Mouse (Mus musculus) forebrain, embryonic 11.5 days (tissue): ENCODE results near the gene Olfr975. TPM values are rescaled to one million over a fixed set of nuclear protein-coding genes. Genes with fewer than 3 reads are reported as not detected.
"Not testable (repeated sequence)": the region's sequence is repeated elsewhere in the genome, so short reads cannot be mapped to it uniquely, and the experiment has no call there.

Experiments used
- ATAC-seq: fragments of 200-750 bp; cut with Nextera tagmentation; replicated peaks from 2 replicates; pipeline ENCODE4 v1.8.0; 2017; ENCODE audit warnings: moderate TSS enrichment; ENCODE audit not compliant: low FRiP score
- DNase-seq: peaks from one replicate; pipeline ENCODE4 v3.0.0-alpha.2; 2017; ENCODE audit warnings: low spot score
- H3K27ac ChIP-seq: fragments of 300-500 bp; sonication (generic); 2 replicates; pipeline ENCODE4 v1.5.1; 2014; ENCODE audit warnings: low read depth, low read length
- H3K27me3 ChIP-seq: fragments of 300-500 bp; sonication (generic); 2 replicates; pipeline ENCODE4 v1.6.1; 2014; ENCODE audit warnings: mild to moderate bottlenecking, low read length, mixed read lengths; ENCODE audit not compliant: control insufficient read depth, insufficient read depth
- H3K36me3 ChIP-seq: fragments of 300-500 bp; sonication (generic); 2 replicates; pipeline ENCODE4 v1.6.1; 2014; ENCODE audit warnings: mild to moderate bottlenecking, low read length, moderate library complexity, mixed read lengths; ENCODE audit not compliant: control insufficient read depth, insufficient read depth
- H3K4me1 ChIP-seq: fragments of 300-500 bp; sonication (generic); replicated peaks from 2 replicates; pipeline ENCODE4 v1.6.1; 2014; ENCODE audit warnings: low read length, mixed read lengths; ENCODE audit not compliant: control insufficient read depth, insufficient read depth
- H3K4me2 ChIP-seq: fragments of 300-500 bp; sonication (generic); 2 replicates; pipeline ENCODE4 v1.6.1; 2014; ENCODE audit warnings: low read depth, mild to moderate bottlenecking, low read length, moderate library complexity, mixed read lengths; ENCODE audit not compliant: severe bottlenecking
- H3K4me3 ChIP-seq: fragments of 300-500 bp; sonication (generic); 2 replicates; pipeline ENCODE4 v1.5.1; 2014; ENCODE audit warnings: low read depth, low read length
- H3K9ac ChIP-seq: fragments of 300-500 bp; sonication (generic); 2 replicates; pipeline ENCODE4 v1.6.1; 2014; ENCODE audit warnings: low read length
- H3K9me3 ChIP-seq: fragments of 300-500 bp; sonication (generic); 2 replicates; pipeline ENCODE4 v1.6.1; 2016; ENCODE audit warnings: low read length, mixed read lengths; ENCODE audit not compliant: control insufficient read depth
- WGBS: fragments of 180-500 bp; shearing (Covaris S2); extraction: QIAGEN DNeasy Blood & Tissue Kit; methylation state at CpG from one replicate; pipeline ENCODE4 v1.1.7; 2014; 5-methylcytosine and 5-hydroxymethylcytosine counted together
- polyA plus RNA-seq: library from polyadenylated mRNA; unstranded; fragments of >200 nt; fragmentation: Nextera tagmentation; extraction: Ambion mirVana; gene quantifications from 2 replicates; pipeline ENCODE4 v1.2.1, GENCODE M21; 2014

The Olfr975 gene
- not detected in 2 replicates for polyA plus RNA-seq

GRCm38 (mm10) chr9:39951946-39952345, at the start of gene Olfr975:
Olfr975 (minus strand) TSS chr9:39952046.
- no peaks in the 10 kb centered on the region for H3K4me1 ChIP-seq
- H3K4me2 ChIP-seq, result no peak within 1 kb of the TSS
- no peak within 1 kb of the TSS for H3K4me3 ChIP-seq
- no peak within 1 kb of the TSS for H3K9ac ChIP-seq
- WGBS, result 69% methylated on average over 1 of the region's 1 CpGs
- no peaks in the 10 kb centered on the region for H3K9me3 ChIP-seq
- H3K27me3 ChIP-seq, result no peaks in the 10 kb centered on the region
- no peak within 1 kb of the TSS for H3K27ac ChIP-seq
- DNase-seq, result no peak
- ATAC-seq, result no peak
- H3K36me3 ChIP-seq, result no peaks in the 10 kb centered on the region

DNA sequence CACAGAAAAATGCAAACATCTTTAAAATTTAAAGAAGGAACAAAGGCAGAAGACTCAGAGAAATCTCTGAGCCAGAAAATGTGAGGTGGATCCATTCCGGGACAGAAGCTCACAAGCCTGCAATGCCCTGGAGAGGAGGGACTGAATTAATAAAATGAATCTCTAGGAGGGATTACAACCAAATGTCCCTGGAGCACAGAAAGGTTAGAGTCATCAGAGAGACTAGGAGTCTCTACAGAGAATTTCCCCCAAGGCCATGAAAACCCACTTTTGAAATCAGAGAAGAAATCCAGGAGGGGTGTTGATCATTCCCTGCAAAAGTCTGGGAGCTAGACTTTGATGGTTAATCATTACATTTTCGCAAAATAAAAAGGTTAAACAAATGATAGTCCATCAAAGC, 40.0 kb upstream of the Olfr975 start, which contains the start of gene Olfr978:
TSS of gene Olfr978 (plus strand) at position 301 of the 400 bp plus-strand sequence.
- 80% methylated on average over 2 of the region's 2 CpGs for WGBS
- Histone ChIP-seq H3K9me3 (no peaks in the 10 kb centered on the region), H3K9ac (no peak within 1 kb of the TSS), H3K4me3 (no peak within 1 kb of the TSS), H3K4me2 (no peak within 1 kb of the TSS), H3K4me1 (no peaks in the 10 kb centered on the region), H3K27me3 (no peaks in the 10 kb centered on the region), H3K27ac (no peak within 1 kb of the TSS), H3K36me3 (no peaks in the 10 kb centered on the region)
- ATAC-seq (no peak), DNase-seq (no peak)

GRCm38 (mm10) chr9:39976581-39977145, 24.8 kb upstream of the Olfr975 start:
- not testable (repeated sequence) for H3K9me3 ChIP-seq, H3K4me1 ChIP-seq, H3K27me3 ChIP-seq, H3K4me3 ChIP-seq, ATAC-seq, H3K4me2 ChIP-seq, DNase-seq, H3K36me3 ChIP-seq, H3K9ac ChIP-seq, H3K27ac ChIP-seq
- WGBS, result 94% methylated on average over 1 of the region's 1 CpGs

GRCm38 (mm10) chr9:39961033-39961432, 9.2 kb upstream of the Olfr975 start, which contains the start of gene Olfr976:
Olfr976 (minus strand) TSS chr9:39961133.
- not testable (repeated sequence) for H3K27ac ChIP-seq, ATAC-seq
- 85% methylated on average over 5 of the region's 9 CpGs for WGBS

GRCm38 (mm10) chr9:39937201-39937600, 14.6 kb downstream of the Olfr975 start, which contains the start of gene Olfr974:
Olfr974 (plus strand) TSS chr9:39937501.
- no peak for DNase-seq
- H3K4me2 ChIP-seq, result no peak within 1 kb of the TSS
- H3K9ac ChIP-seq, result no peak within 1 kb of the TSS
- ATAC-seq, result no peak
- no peak within 1 kb of the TSS for H3K4me3 ChIP-seq
- no peaks in the 10 kb centered on the region for H3K4me1 ChIP-seq
- 88% methylated on average over 1 of the region's 1 CpGs for WGBS
- H3K27ac ChIP-seq, result no peak within 1 kb of the TSS
- H3K27me3 ChIP-seq, result no peaks in the 10 kb centered on the region
- no peaks in the 10 kb centered on the region for H3K9me3 ChIP-seq
- H3K36me3 ChIP-seq, result no peaks in the 10 kb centered on the region

More at GRCm38 (mm10) chr9:39961033-39961432, 9.2 kb upstream of the Olfr975 start, which contains the start of gene Olfr976:
- not testable (repeated sequence) for H3K4me2 ChIP-seq, H3K9me3 ChIP-seq, H3K27me3 ChIP-seq, H3K9ac ChIP-seq, H3K36me3 ChIP-seq, H3K4me1 ChIP-seq, H3K4me3 ChIP-seq, DNase-seq

DNA sequence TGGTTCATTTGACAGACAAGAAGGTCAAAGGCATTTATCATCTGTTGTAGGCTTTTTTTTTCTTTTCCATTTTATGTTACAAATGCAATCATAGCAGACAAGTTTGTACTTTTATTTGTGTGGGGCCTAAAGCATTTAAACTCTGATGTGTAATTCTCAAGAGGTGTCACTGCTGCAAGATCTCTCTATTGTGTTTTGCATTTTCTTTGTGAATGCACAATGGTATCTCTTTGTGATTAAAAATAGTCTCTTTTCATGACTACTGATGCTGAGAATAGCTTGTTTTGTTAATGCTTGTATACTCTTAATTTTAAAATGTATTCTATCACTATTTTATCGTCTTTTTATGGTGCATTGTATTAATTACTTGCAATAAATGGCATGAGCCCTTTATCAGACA, 23.0 kb downstream of the Olfr975 start:
- not testable (repeated sequence) for H3K27ac ChIP-seq, H3K36me3 ChIP-seq, H3K4me1 ChIP-seq, H3K4me2 ChIP-seq, H3K9me3 ChIP-seq, ATAC-seq, H3K4me3 ChIP-seq, DNase-seq, H3K9ac ChIP-seq, H3K27me3 ChIP-seq
- WGBS, result 75% methylated on average over 1 of the region's 1 CpGs

- H3K36me3 ChIP-seq, H3K4me3 ChIP-seq, H3K9ac ChIP-seq, H3K27ac ChIP-seq, H3K4me2 ChIP-seq, ATAC-seq, DNase-seq, H3K27me3 ChIP-seq, H3K9me3 ChIP-seq, H3K4me1 ChIP-seq: not testable (repeated sequence)
- no CpG with 5 or more reads among the region's 4 CpGs for WGBS
Measured at GRCm38 (mm10) chr9:39927975-39928836, 23.6 kb downstream of the Olfr975 start.

GRCm38 (mm10) chr9:39909939-39910338, 41.9 kb downstream of the Olfr975 start:
- H3K36me3 ChIP-seq, result no peaks in the 10 kb centered on the region
- no peak for ATAC-seq
- H3K9ac ChIP-seq, result no peak overlapping the region
- H3K27me3 ChIP-seq, result no peaks in the 10 kb centered on the region
- H3K9me3 ChIP-seq, result no peaks in the 10 kb centered on the region
- no peak for DNase-seq
- WGBS, result 88% methylated on average over 3 of the region's 3 CpGs
- no peak overlapping the region for H3K4me2 ChIP-seq
- no peak overlapping the region for H3K4me3 ChIP-seq
- no peaks in the 10 kb centered on the region for H3K4me1 ChIP-seq
- H3K27ac ChIP-seq, result no peak overlapping the region
